In genomic region chr7:101896104-101897066, GRCm38 (mm10) we compare ENCODE assay signal across 7 mouse cellular contexts. TPM values are rescaled to one million over a fixed set of nuclear protein-coding genes. Genes with fewer than 3 reads are reported as not detected.
DNase-seq lines count a peak whose midpoint lies in the region; ATAC-seq lines count a peak whose summit lies in the region.

No protein-coding gene starts in this region.

- peak overlapping the region; percentile 67 for H3K4me3 ChIP-seq in intestine, embryonic 16.5 days (ENCODE audit: low read length)
- peak overlapping the region; percentile 45 for H3K4me3 ChIP-seq in midbrain, embryonic 11.5 days (ENCODE audit: low read depth, low read length)

- H3K27ac ChIP-seq in intestine, embryonic 16.5 days (ENCODE audit: low read length), result peak overlapping the region; percentile 87
- H3K27ac ChIP-seq in midbrain, embryonic 11.5 days (ENCODE audit: low read depth, low read length), result peak overlapping the region; percentile 62

- no peaks in the 10 kb centered on the region for H3K27me3 ChIP-seq in intestine, embryonic 16.5 days (replicated peaks; ENCODE audit: control insufficient read depth, insufficient read depth, low read length)
- H3K27me3 ChIP-seq in midbrain, embryonic 11.5 days (ENCODE audit: control insufficient read depth, insufficient read depth, low read length), result no peaks in the 10 kb centered on the region; the same call in 1 of the 2 replicates

- H3K36me3 ChIP-seq in intestine, embryonic 16.5 days (ENCODE audit: control insufficient read depth, insufficient read depth, low read length), result no peaks in the 10 kb centered on the region
- no peaks in the 10 kb centered on the region for H3K36me3 ChIP-seq in midbrain, embryonic 11.5 days (ENCODE audit: control insufficient read depth, insufficient read depth, low read length)

- H3K9me3 ChIP-seq in intestine, embryonic 16.5 days (ENCODE audit: control insufficient read depth, low read length), result no peaks in the 10 kb centered on the region
- no peaks in the 10 kb centered on the region for H3K9me3 ChIP-seq in midbrain, embryonic 11.5 days (ENCODE audit: control insufficient read depth, low read length)

- WGBS in intestine, embryonic 16.5 days, result under 1% methylated on average over 57 of the region's 57 CpGs
- WGBS in midbrain, embryonic 11.5 days, result under 1% methylated on average over 57 of the region's 57 CpGs

- intact Hi-C loops in left cerebral cortex, postnatal 36 days (cut with DNase I), result loop anchor here (1.0 to 5.0 kb wide), 3 partner anchors 9 to 234 kb away; partner anchors contain the start of genes Clpb, Inppl1 and Lamtor1

- peak overlapping the region; percentile 69 for H3K9ac ChIP-seq in intestine, embryonic 16.5 days (ENCODE audit: low read depth, low read length)
- H3K9ac ChIP-seq in midbrain, embryonic 11.5 days (ENCODE audit: low read length), result peak overlapping the region; percentile 63

- peak; percentile 98 for DNase-seq in adrenal gland, adult 8-10 months
- peak; percentile 97 for DNase-seq in embryo, embryonic 9.5 days (ENCODE audit: extremely low spot score)
- peak; percentile 85 to 96 for DNase-seq in gastrocnemius, postnatal 4 days (ENCODE audit: low spot score in 2 of 2)
- DNase-seq in left cerebral cortex, postnatal 36 days (ENCODE audit: low spot score in 2 of 2), result peak; percentile 96 to 98
- DNase-seq in midbrain, embryonic 11.5 days (ENCODE audit: low spot score, missing footprints), result peak; percentile 99
- peak; percentile 98 for DNase-seq in skeletal muscle tissue, adult 2 months (ENCODE audit: low read depth, low spot score)

- no peaks in the 10 kb centered on the region; the same call in 1 of the 2 replicates for H3K4me1 ChIP-seq in intestine, embryonic 16.5 days (ENCODE audit: control insufficient read depth, insufficient read depth, low read length)
- H3K4me1 ChIP-seq in midbrain, embryonic 11.5 days (ENCODE audit: control insufficient read depth, insufficient read depth, low read length), result peaks cover 3% of the 10 kb centered on the region; the same call in 1 of the 2 replicates

- peak overlapping the region; percentile 61 for H3K4me2 ChIP-seq in intestine, embryonic 16.5 days (ENCODE audit: low read depth, low read length)
- peak overlapping the region; percentile 46 for H3K4me2 ChIP-seq in midbrain, embryonic 11.5 days

- ATAC-seq in intestine, embryonic 16.5 days, result peak; percentile 99
- ATAC-seq in midbrain, embryonic 11.5 days (ENCODE audit: low FRiP score), result peak; percentile 99

RNA-seq across cellular contexts. Expression of gene Lamtor1, which starts 9.3 kb away (rescaled TPM):
- 100 to 1,000 TPM in 3 of 4 experiments, 10 to 100 TPM in 1; 92.8 to 107 (median 104) TPM for total RNA-seq in adrenal gland, adult 8-10 months (2022)
- total RNA-seq in gastrocnemius, postnatal 4 days (2021), result 100 to 1,000 TPM; 105 to 106 TPM
- 236 and 245 TPM in 2 replicates for polyA plus RNA-seq in intestine, embryonic 16.5 days (2015; fragmentation: Nextera tagmentation; extraction: Ambion mirVana)
- 100 to 1,000 TPM in 1 of 2 experiments, 10 to 100 TPM in 1; 98.0 to 105 TPM for total RNA-seq in left cerebral cortex, postnatal 36 days (2021)
- 120 and 132 TPM in 2 replicates for polyA plus RNA-seq in midbrain, embryonic 11.5 days (2014; fragmentation: Nextera tagmentation; extraction: Ambion mirVana)

RNA-seq across cellular contexts. Expression of gene Tomt, which starts 9.8 kb away (rescaled TPM):
- not detected for total RNA-seq in adrenal gland, adult 8-10 months (2022)
- total RNA-seq in gastrocnemius, postnatal 4 days (2021), result under 1 TPM in 1 of 2 experiments, not detected in 1; 0.10 TPM
- 0.24 and 0.28 TPM in 2 replicates for polyA plus RNA-seq in intestine, embryonic 16.5 days (2015; fragmentation: Nextera tagmentation; extraction: Ambion mirVana)
- total RNA-seq in left cerebral cortex, postnatal 36 days (2021), result under 1 TPM in 1 of 2 experiments, not detected in 1; 0.18 TPM
- 0.19 and 0.59 TPM in 2 replicates for polyA plus RNA-seq in midbrain, embryonic 11.5 days (2014; fragmentation: Nextera tagmentation; extraction: Ambion mirVana)

RNA-seq across cellular contexts. Expression of gene Folr1, which starts 25.8 kb away (rescaled TPM):
- 1 to 10 TPM in 2 of 4 experiments, not detected in 2; 4.0 to 5.9 TPM for total RNA-seq in adrenal gland, adult 8-10 months (2022)
- 1 to 10 TPM; 1.1 to 1.6 TPM for total RNA-seq in gastrocnemius, postnatal 4 days (2021)
- polyA plus RNA-seq in intestine, embryonic 16.5 days (2015; fragmentation: Nextera tagmentation; extraction: Ambion mirVana), result 201 and 253 TPM in 2 replicates
- total RNA-seq in left cerebral cortex, postnatal 36 days (2021), result 1 to 10 TPM; 1.0 to 1.2 TPM
- polyA plus RNA-seq in midbrain, embryonic 11.5 days (2014; fragmentation: Nextera tagmentation; extraction: Ambion mirVana), result 11.6 and 12.4 TPM in 2 replicates

RNA-seq across cellular contexts. Expression of gene Anapc15, which starts 32.9 kb away (rescaled TPM):
- total RNA-seq in adrenal gland, adult 8-10 months (2022), result 10 to 100 TPM; 29.6 to 34.8 (median 30.7) TPM
- total RNA-seq in gastrocnemius, postnatal 4 days (2021), result 10 to 100 TPM; 21.4 to 24.4 TPM
- 61.0 and 66.3 TPM in 2 replicates for polyA plus RNA-seq in intestine, embryonic 16.5 days (2015; fragmentation: Nextera tagmentation; extraction: Ambion mirVana)
- 10 to 100 TPM; 31.0 to 31.7 TPM for total RNA-seq in left cerebral cortex, postnatal 36 days (2021)
- 80.6 and 87.8 TPM in 2 replicates for polyA plus RNA-seq in midbrain, embryonic 11.5 days (2014; fragmentation: Nextera tagmentation; extraction: Ambion mirVana)

RNA-seq across cellular contexts. Expression of gene Lrrc51, which starts 37.3 kb away (rescaled TPM):
- 10 to 100 TPM; 11.3 to 19.1 (median 16.7) TPM for total RNA-seq in adrenal gland, adult 8-10 months (2022)
- total RNA-seq in gastrocnemius, postnatal 4 days (2021), result 1 to 10 TPM; 2.8 to 3.1 TPM
- polyA plus RNA-seq in intestine, embryonic 16.5 days (2015; fragmentation: Nextera tagmentation; extraction: Ambion mirVana), result 9.7 and 10.1 TPM in 2 replicates
- 1 to 10 TPM; 5.2 to 5.3 TPM for total RNA-seq in left cerebral cortex, postnatal 36 days (2021)
- 8.3 and 10.2 TPM in 2 replicates for polyA plus RNA-seq in midbrain, embryonic 11.5 days (2014; fragmentation: Nextera tagmentation; extraction: Ambion mirVana)

Comparison
In these comparisons a context has a peak if more than half of its experiments do, and no peak if none do; other contexts are left out.
1. Peak in every context shown above with its lines: DNase-seq, ATAC-seq, H3K4me3 ChIP-seq and H3K27ac ChIP-seq.